Mouse (Mus musculus): ENCODE measurements around the gene Tmc2. TPM values are rescaled to one million over a fixed set of nuclear protein-coding genes. Genes with fewer than 3 reads are reported as not detected.

Gene Tmc2
- polyA plus RNA-seq, 2 experiments from 2014 or later = 0.12 TPM; not detected in 1

DNA sequence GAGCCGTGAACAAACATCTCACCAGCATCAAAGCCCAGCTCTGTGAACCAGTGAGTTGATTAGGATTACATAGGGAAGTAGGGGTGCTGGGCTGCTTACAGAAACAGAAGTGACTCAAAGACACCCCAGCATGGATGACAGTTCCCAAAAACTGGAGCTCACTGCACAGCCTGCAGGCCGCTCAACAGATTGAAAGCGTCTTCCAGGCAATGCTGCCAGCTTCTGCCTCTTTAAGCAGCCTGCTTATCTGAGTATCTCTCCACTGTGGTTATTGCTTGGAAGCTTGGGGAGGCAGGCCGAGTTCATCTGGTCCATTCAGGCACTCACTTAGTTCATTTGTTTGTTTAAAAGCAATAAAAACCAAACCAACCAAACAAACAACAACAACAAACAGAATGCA lies 61.8 kb downstream of the Tmc2 start:
- no peak for ATAC-seq

- no peak for ATAC-seq
These were observed 65.8 kb downstream of the Tmc2 start for GRCm38 (mm10) chr2:130260822-130261221.

- ATAC-seq = no peak
These were observed 66.9 kb downstream of the Tmc2 start for GRCm38 (mm10) chr2:130261914-130262313.

GRCm38 (mm10) chr2:130262398-130262797 lies 67.4 kb downstream of the Tmc2 start:
- no peak for ATAC-seq

DNA sequence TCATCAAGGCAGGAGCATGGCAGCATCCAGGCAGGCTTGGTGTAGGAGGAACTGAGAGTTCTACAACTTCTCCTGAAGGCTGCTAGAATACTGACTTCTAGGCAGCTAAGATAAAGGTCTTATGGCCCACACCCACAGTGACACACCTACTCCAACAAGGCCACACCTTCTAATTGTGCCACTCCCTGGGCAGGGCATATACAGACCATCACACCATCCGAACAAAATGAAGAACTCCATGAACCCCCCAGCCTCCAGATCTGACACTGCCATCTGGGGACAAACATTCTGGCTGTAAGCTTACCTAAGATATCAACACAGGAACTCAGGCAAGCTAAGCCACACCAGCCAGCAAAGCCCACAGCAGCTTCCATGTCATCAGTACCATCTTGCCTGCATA lies 70.5 kb downstream of the Tmc2 start:
- no peak for ATAC-seq

DNA sequence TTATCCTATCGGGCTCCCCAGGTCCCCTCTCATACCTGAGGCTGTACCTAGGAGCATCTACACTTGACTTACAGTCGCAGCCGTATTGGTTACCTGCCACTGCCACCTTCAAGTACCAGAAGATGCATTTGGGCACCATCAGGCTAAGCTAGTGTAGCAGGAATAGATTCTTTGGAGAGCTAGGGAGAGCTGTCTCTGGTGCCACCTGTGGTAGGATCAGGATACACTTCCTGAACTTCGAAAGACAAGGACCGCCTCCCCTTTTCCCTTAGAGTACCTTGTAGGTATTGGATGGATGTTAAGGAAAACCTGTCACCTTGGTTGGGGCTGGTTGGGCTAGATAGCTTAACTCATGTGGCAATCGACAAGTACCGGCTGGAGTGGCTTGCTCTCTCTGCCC lies 73.1 kb downstream of the Tmc2 start:
- no peak for ATAC-seq

DNA sequence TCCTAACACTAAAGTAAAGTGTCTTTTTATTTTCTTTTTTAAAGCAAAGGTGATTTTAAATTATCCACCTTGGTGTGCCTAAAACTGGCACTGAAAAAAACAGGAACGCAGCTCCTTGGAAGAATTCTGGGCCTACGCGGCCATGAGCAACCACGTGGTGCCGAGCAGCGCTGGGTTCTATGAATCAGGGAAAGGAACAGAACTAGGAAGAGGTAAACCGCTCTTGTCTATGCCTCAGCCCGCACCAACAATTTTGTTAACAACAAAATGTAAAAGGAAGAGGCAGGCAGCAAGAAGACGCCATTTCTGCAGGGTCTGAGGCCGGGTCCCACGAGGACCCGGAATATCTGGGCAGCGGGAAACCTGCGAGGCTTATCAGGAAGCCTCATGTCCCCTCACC lies 78.7 kb downstream of the Tmc2 start:
- peak; percentile 7 for ATAC-seq

GRCm38 (mm10) chr2:130274149-130274861 lies 79.3 kb downstream of the Tmc2 start, which contains the start of gene Nop56:
Gene Nop56, plus strand, starts transcription at chr2:130274430.
- ATAC-seq = peak; percentile 91

DNA sequence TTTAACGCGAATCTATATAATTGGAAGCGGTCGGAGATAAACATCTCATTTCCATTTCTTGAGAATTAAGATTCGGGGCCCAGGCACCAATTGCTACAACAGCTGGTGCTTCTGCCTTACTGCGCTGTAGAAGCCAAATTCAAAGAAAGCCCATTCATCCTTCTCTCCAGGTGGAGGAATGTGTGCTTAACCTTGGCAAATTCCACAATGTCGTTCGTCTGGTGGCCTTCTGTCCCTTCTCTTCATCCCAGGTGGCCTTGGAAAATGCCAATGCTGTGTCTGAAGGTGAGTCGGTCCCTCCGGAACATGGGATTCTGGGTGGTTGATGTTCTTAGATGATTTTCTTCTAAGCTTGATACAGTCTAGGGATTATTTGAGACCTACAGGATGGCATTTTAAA lies 79.9 kb downstream of the Tmc2 start:
- ATAC-seq = no peak

DNA sequence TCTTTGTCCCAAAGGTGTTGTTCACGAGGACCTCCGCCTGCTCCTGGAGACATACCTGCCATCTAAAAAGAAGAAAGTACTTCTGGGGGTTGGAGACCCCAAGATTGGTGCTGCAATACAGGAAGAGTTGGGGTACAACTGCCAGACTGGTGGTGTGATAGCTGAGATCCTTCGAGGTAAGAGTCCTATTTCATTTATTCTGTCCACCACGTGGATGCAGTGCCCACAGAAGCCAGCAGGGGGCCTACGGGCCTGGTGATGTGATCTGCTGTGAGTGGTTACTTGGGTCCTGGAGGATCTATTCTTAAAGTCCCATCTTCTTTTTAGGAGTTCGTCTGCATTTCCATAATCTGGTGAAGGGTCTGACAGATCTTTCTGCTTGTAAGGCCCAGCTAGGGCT lies 80.7 kb downstream of the Tmc2 start:
- no peak for ATAC-seq

DNA sequence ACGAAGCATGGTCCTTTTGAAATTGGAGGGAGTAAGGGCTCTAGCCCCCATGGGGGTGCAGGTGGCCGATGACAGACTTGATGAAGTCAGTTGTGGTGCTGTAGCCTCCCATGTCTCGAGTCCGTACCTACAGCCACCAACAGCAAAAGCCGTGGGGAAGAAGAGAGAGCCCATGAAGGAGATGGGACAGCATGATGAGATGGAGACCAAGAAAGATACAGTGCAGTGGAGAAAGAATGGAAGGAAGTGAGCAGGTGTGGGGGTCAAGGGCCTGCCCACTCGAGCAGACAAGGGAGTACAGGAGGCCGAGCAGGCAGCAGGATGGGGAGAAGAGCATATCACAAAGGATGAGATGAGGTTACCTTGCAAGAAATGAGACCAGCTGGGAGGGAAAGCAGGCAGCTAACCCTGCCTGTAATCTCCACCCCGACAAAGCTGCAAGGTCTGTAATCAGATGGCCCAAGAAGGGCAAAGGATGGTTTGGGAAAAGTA lies 84.7 kb downstream of the Tmc2 start:
- no peak for ATAC-seq

DNA sequence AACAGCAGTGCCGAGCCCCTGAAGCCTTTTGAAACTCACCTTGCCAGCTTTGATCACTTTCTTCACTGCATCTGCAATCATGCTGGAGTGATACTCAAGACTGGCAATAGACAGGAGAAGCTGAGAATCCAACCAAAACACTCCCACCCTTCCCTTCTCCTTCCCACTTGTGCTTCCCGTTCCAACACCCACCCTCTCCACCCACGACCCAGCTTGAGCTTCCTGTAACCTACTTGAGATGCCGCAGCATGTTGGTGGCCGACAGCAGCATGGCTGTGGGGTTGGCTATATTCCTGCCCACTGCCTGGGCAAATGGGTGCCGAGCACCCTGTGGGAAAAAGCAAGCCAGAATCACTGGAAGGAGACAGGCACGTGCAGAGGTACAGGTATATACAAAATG lies 85.2 kb downstream of the Tmc2 start:
- ATAC-seq = no peak

- no peak for ATAC-seq
These were observed 85.8 kb downstream of the Tmc2 start for GRCm38 (mm10) chr2:130280818-130281217.

DNA sequence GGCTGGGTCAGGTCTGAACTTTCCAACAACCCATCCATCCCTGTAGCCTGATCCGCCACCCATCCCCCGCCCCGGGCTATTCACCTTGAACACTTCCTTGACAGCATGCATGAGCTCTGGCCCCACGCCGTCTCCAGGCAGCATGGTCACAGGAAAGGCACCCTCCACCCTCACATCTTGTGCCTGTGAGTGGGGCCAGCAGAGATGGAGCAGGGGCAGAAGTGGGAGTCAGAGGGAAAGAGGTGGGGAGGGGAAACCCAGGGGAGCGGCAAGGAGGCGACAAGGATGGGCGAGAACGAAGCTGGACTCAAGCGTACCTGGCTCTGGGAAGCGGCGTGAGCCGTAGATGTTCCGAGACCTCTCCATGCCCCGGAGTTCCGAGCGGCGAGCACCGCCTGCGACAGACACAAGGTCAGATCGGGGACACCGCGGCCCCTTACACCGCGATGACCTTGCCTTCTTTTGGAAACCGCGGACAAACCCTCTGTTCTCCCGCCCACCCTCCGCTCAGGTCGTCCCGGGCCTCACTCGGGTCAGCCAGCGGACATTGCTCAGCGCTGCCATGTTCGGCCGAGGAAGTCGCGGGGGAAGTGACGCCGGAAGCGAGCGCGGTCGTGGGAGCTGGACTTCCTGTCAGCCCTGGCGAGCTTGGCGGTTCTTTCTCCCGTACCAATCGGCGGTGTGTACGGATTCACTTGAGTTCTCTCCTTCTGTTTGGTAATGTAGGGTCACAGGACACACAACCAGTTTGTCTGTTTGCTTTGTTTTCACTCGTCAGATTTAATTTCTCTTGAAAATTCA lies 89.1 kb downstream of the Tmc2 start, which contains the start of gene Idh3b:
Gene Idh3b, minus strand, starts transcription at position 694 of the 801 bp plus-strand sequence.
- peak; percentile 88 for ATAC-seq

- ATAC-seq = no peak
These were observed 94.1 kb downstream of the Tmc2 start for GRCm38 (mm10) chr2:130289086-130289485.

GRCm38 (mm10) chr2:130291434-130291833 lies 96.4 kb downstream of the Tmc2 start:
- ATAC-seq = peak; percentile 90

- ATAC-seq = no peak
These were observed 98.0 kb downstream of the Tmc2 start for GRCm38 (mm10) chr2:130293009-130293408.

DNA sequence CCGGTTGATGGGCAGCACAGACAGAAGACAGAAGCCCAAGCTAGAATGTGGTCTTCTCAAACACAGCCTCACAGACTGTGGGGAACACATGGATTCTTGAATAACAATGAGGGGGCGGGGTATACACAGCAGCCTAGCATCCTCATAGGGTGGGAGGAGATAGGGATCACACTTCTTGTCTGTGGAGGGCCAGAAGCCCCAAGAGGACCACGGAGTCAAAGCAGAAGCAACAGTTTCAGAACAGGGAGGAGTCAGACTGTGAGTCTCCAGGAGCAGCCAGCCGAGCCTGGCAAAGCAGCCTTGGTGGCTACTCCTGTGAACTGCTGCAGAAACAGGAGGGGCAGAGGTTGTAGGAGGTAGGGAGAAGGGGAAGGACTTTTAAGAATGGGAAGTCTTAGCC lies 98.5 kb downstream of the Tmc2 start:
- no peak for ATAC-seq

DNA sequence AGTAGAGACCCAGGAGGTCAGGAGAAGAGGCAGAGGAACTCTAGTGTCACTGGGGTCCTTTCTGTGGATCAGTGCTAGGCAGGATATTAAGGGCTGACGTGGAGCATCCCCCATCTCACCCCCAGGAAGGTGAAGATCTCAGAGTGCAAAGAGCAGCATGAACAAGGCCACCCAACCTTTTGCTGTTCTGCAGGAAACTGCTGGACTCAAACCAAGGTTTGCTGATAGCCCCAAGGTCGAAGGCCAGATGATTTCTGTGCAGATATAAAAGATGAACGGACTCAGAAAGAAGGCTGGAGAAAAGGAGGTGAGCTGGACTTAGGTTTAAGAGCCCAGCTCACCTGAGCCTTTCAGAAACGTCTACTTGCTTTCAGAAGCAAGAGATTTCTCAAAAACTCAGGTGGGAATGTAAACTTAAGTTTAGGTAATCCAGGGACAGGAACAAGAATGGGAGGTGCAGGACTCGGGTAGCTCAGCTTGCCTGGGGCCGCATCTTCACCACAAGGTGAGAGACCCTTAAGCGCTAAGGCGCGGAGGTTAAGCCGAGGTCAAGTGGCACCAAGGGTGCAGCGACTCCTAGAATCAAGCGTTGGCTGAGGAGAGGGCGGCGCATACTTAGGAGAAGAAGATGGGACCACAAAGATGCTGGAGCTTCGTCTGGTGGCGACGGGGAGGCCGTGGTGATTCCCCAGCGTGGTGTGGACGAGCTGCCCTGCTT lies 99.4 kb downstream of the Tmc2 start:
- ATAC-seq = no peak

GRCm38 (mm10) chr2:130294936-130295277 lies 99.9 kb downstream of the Tmc2 start, which contains the start of gene Ebf4:
Gene Ebf4, plus strand, starts transcription at chr2:130295169.
- no peak for ATAC-seq

DNA sequence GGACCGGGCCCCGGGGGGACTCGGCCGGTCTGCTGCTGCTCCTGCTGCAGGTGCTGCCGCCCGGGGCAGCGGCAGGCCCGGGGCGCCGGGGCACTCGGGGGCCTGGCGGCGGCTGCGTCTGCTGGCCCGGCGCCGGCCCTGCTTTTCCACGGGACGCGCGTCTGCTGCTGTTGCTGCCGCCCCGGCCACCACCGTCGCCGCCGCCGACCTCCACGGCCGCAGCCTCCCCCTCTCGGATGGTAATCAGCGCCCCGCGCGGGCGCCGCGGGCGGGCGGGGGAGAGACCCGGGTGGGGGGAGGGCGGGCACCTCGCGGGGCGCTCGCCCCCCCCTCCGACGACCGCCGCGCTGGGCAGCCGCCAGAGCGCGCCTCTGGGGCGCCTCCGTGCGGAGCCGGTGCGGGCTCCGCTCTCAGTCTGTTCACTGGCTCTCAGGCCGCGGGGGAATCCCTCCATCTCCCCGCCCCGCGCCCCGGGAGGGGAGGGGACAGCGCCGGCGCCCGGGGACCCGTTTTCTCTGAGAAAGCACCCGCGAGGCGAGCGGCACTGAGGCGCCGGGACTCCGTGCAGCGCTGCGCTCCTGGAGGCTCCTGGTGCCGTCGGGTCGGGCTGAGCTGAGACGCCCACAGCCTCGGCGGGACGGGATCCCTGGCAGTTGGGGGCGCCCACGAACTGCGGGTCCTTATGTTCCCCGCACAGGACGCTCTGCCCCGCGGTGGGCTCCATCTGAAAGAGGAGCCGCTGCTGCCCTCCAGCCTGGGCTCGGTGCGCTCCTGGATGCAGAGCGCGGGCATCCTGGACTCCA lies 100.5 kb downstream of the Tmc2 start:
- ATAC-seq = no peak

DNA sequence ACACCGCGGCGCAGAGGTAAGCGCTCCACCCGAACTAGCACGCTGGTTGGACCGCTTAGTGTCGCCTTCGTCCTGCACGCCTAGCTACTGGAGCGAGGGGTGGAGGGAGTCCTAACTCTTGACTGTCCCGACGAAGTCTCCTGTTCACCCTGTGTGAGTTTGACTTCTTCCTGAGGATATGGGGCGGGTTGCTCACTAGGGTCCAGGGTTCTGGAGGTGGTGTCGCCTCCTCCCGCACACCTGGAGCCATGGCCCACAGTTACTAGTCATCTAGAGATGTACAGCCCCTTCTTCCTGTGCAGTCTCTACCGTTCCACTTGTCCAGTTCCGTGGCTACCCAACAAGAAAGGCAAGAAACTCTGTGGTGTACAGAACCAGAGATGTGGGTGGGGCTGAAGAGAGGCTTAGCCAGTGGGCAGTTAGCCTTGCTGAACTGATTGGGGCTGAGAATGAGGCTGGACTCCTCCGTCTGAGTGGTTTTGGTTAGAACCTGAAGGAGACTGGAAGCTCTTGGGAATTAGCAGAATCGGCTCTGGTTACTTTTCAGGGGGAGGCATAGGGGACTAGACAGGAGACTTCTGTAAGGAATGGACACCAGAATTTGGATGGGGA lies 101.2 kb downstream of the Tmc2 start:
- ATAC-seq = no peak
